Mouse (Mus musculus) bone marrow macrophage, adult 2 months (primary cell): ENCODE measurements around the gene Perm1.

Experiments
- CTCF ChIP-seq: IDR thresholded peaks from 2 replicates; pipeline ENCODE4 v1.5.1; 2012; ENCODE audit warnings: low read depth, mild to moderate bottlenecking, low read length, moderate library complexity
- POLR2A ChIP-seq: IDR thresholded peaks from 2 replicates; pipeline ENCODE4 v1.6.1; 2012; ENCODE audit warnings: mild to moderate bottlenecking, low read depth, low read length, borderline replicate concordance

GRCm38 (mm10) chr4:156209963-156210635, 5.6 kb upstream of the Perm1 start:
- TF ChIP-seq CTCF (no peak), POLR2A (no peak)
